Mouse (Mus musculus): ENCODE data around the gene Rhbdd3.
"Not testable (repeated sequence)": the region's sequence is repeated elsewhere in the genome, so short reads cannot be mapped to it uniquely, and the experiment has no call there.

Gene Rhbdd3

DNA sequence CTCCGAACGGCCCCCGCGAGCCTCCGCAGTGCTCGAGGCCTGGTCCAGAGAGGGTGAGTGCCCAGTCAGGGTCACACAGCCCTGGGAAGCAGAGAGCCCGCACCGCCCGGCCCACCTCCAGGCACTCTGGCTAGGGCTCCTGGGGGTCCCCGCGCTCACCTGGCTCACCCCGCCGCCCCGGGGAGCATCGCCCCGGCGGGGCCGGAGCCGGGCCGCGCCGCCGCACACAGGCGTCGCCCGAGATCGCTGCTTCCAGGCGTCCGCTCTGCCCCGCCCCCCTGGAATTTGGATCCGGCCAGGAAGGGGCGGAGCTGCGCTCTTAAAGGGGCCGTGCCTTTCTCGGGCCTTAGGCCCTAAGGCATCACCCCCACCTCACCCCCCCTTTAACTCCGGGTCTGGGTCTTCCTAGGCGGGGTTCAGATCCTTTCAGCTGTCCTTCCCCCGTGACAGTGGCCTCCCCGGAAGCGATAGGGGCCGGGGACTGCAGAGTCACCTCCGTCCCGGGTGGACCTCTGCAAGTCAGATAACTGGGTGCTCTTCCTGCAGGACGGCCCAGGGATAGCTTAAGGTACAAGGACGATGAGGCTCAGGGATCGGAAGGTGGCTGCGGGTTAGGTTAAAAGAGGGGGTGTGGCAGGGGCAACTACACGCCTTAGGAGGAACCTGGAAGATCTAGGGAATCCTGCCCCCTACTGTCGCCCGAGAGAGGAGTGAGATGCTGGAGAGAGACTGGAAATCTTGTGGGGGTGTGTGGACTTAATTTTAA, 33.5 kb upstream of the Rhbdd3 start, which contains the start of gene Gas2l1:
Gene Gas2l1, minus strand, starts transcription at position 272 of the 766 bp plus-strand sequence.
- DNase-seq (ENCODE audit: low read depth), result peak; percentile 76

DNA sequence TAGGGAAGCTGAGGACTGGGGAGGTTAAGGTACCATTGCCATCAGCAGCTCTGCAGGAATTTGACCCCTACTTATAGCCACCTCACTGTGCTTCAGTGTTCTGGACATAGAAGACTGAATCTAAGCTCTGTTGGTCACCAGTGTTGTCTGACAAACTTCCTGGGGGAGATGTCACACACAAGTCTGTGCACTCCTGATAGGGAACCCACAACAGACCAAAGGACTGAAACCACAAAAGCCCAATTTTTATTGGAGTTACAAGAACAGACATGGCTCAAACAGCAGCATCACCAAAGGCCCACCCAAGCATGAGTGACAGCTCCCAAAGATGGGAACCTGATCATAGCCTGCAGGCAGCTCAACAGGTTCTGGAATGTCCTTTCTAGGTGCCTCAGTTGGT, 31.7 kb upstream of the Rhbdd3 start:
- DNase-seq (ENCODE audit: low read depth), result no peak

DNA sequence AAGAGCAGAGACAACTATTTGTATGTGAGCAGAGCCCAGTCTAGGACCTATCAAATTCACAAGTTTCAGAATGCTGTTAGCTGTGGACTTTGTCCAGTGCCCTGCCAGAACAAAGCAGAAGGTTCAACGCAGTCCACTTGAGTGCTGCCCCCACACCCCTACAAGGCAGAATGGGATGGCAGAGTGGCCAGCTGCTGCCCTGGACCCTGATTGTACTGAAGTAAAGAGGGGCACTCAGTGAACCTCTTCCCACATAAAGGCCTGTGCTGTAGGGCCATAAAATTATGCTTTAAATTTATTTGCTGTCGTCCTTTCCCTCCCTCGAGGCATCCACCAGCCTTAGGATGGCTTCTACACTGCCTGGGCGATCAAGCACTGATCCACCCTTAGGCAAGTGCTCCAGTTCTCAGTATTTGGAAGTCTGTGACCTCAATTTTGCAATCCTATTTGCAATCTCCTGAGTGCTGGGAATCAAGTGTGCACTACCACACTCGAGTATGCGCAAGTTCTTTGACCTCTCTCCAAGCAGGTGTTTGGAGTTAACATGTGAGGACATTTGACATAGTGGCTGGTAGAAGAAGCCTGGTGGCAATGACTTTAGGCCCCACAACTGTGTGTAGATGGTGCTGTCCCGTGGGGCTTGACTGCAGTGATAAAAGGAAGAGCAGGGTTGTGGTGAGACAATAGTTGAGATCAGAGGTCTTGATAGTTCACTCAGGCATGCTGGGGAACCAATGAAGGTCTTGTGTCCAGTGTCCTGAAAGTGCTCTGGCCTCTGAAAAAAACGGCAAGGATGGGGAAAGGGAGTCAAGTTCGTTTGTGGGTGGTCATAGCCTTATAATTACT, 30.4 kb upstream of the Rhbdd3 start:
- no peak for DNase-seq (ENCODE audit: low read depth)

DNA sequence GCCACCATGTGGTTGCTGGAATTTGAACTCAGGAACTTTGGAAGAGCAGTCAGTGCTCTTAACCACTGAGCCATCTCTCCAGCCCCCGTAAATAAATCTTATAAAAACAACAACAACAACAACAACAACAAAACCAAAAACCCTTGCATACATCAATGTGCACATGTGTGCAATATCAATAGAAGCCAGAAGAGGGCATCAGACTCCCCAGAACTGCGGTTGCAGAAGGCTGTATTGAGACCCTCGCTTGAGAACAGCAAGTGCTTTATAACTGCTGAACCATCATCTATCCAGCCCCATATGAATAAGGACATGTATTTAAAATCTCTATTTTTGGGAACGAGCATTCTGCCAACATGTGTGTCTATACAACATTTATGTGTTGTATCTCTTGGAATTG, 23.8 kb upstream of the Rhbdd3 start:
- no peak for DNase-seq (ENCODE audit: low read depth)

DNA sequence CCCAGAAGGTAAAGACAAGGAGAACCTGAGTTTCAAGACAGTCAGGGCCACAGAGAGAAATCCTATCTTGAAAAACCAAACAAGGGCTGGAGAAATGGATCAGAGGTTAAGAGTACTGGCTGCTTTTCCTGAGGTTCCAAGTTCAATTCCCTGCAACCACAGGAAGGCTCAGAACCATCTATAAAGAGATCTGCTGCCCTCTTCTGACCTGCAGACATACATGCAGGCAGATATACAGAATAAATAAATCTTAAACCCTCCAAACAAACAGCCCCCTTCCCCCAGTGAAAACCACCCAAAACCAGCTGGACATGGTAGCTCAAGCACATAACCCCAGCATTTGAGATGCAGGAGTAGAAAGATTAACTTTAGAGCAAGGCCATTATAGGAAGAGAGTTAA, 23.0 kb upstream of the Rhbdd3 start:
- no peak for DNase-seq (ENCODE audit: low read depth)

DNA sequence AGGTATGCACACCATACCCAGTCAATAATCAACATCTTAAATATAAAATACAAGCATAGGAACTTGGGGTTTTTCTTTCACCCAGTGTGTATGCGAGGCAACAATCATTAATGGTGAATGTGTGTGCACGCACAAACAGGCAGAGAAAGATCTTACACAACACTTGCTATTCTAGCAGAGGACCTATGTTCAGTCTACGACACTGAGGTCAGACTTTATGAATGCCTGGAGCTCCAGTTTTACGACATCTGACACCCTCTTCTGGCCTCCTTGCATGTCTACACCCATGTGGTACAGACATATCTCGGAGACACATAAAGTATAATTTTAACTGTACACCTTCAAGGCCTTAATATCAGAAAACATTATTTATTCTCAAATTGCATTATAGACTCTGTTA, 21.9 kb upstream of the Rhbdd3 start:
- not testable (repeated sequence) for DNase-seq (ENCODE audit: low read depth)

DNA sequence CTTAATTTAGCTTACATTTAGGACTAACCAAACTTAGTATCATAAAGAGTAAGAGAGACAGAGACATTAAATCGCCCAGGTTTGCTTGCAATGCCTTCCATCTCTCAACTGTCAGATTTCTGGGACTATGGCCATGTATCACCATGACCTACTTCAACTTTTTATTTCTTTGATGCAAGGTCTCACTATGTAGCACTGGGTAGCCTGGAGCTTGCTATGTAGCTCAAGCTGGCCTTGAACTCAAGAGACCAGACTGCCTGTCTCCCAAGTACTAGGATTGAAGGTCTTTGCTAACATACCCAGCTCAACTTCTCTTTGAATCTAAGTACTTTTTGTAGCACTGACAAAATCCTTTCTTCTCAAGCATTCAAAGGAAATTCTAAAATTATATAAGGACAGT, 9.6 kb upstream of the Rhbdd3 start:
- no peak for DNase-seq (ENCODE audit: low read depth)

DNA sequence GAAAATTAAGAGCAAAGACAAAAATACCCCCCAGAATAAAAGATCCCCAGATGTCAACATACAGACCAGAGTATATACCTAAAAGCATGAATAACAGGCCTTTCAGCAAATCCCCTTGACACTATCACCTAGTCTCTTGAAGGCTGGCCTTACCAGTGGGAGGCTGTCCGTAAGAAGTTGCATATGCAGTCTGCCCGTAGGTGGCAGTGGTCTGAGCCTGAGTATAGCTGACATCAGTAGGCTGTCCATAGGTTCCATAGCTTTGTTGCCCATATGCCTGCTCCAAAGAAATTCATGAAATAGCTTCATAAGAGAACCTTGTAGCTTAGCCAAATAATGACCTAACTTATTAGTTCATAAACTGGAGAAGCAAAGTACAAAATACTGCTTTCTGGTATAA, 7.0 kb upstream of the Rhbdd3 start:
- DNase-seq (ENCODE audit: low read depth), result no peak

DNA sequence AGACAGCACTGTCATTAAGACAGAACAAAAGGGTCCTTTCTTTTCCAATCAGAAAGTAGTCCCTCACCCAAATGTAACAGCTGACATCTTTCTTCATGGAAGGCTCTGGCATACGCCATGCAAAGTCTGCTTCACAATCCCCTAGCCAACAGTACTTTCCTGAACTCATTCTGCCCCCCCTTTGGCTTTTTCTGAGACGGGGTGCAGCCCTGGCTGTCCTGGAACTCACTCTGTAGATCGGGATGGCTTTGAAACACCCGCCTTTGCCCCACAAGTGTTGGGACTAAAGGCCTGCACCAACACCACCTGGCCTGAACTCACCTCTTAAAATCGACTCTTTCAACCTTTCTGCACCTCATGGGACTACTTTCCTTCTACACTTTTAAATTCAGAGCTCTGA, 2.8 kb upstream of the Rhbdd3 start:
- no peak for DNase-seq (ENCODE audit: low read depth)

DNA sequence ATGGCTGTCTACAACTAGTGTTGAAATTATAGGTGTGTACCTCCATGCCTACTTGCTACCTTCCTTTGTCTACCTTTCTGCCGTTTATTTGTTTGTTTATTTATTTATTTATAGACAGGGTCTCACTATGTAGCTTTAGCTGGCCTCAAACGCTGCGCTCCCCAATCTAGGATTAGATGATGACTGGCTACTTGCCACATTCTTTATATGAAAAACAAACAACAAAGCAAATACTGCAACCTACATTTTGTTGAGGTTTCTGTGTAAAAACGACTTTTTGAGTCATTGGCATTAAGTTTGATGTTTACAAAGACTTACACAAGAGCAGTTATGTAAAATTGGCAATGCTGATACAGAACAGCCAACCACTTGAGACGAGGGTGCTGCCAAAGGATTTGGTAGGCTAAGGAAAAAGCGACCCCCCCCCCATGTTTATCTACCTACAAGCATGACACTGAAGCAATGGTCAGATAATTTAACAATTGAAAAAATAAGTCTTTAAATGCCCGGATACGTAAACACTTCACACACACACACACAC, 2.2 kb upstream of the Rhbdd3 start:
- no peak for DNase-seq (ENCODE audit: low read depth)

DNA sequence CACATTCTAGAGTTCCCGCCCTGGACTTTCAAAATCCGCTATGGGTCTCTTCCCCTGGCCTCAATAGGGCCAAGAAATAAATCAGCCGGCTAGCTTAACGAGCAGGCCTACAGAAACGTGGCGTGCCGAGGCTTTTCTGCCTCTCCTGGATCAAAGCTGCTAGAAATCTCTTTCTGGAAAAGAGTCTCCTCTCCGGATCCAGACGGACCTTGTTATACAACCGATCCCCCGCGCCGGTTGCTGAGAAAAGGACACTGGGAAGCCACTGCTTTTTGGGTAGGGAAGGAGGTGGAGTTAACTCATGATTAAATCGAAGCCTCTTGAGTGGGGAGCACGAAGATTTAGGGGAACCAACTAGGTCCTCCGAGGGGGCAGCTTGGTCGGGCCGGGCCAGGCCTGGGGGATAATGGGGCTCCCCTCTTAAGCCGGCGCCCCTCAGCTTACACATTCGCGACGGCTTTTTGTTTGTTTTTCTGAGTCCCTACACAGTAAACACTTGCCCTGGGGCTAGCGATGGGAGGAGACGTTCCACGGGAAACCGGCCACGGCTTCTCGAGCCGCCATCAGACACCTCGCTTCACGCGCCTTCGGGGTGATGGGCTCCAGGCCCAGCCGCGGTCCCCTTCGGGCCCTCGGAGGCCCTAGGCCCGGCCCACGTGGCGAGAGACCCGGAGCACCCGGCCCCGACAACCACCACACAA, 541 bp upstream of the Rhbdd3 start:
- no peak for DNase-seq (ENCODE audit: low read depth)

DNA sequence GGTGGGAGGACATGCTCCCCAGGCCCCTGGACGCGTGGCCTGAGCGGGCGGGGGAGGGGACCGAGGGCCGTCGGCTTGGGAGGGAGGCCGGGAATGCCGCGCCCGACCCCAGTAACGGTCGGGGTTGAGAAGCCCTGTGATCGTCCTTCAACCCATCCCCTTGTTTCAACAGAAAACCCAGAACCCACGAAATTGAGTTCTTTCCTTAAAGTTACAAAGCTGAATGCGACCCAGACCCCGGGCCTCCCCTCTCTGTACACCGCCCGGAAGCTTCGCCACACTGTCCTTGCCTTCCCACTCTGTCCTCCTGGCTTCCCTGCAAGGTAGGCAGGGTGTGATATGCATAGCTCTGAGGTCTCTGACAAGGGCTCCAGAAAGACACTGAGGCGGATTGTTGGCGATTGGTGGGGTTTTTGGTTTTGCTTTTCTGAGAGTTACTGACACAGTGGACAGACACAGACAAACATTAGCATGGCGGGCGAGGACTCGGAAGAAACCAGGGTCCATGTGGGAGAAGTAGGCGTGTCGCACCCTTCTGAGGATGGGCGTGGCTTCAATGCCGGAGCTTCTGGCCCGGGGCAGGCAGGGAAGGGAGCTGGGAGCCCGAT, 954 bp downstream of the Rhbdd3 start:
- peak; percentile 82 for DNase-seq (ENCODE audit: low read depth)

DNA sequence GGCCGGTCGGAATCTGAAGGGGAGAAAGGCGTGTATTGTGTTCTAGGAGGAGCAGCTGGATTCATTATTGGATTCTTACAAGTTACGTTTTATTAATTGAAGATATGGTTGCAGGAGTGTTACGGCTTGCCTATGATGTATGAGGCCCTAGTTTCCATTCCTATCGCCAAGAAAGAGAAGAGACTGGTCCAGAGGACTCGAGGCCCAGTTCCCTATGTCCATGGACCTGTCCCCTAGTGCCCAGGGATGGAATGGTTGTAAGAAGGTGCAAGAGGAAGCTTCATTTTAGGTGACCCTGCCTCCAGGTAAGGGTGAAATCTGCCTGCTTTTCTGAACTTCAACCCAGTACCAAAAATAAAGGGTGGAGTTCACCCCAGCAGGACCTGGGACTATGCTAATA, 1.6 kb downstream of the Rhbdd3 start:
- no peak for DNase-seq (ENCODE audit: low read depth)

DNA sequence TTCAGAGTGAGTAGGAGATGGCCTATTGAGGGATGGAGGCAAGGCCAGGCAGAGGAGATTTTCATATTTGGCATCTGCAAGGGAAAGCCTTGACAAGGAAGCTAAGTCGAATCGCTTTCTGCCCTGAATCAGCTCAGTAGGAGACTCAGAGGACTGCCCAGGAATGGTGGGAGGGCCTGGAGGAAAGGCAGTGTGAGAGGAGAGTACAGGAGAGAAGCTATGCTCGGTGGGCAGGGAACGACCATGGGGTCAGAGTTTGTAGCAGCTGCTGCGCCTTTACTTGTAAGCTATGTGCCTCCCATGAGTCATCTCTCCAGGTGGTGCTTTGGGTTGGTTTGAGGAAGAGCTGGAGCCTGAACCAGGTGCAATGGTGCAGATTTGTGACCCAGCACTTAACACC, 2.1 kb downstream of the Rhbdd3 start:
- DNase-seq (ENCODE audit: low read depth), result no peak

DNA sequence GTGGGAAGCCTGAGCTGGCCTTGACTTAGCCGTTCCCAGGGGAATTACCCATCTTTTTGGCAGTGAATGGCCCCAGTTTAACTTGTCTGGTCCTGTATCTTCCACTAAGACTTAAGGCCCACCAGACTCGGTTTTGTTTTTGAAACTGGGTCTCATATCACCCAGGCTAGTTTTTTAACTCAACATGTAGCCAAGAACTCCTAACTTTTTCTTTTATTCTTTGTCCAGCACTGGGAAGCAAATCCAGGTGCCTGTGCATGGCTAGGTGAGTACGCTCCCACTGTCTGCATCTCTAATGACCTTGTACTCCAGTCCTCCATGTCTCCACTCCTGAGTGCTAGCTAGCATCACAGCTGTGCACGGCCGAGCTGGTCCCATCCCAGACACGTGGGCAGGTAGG, 2.9 kb downstream of the Rhbdd3 start:
- DNase-seq (ENCODE audit: low read depth), result no peak

DNA sequence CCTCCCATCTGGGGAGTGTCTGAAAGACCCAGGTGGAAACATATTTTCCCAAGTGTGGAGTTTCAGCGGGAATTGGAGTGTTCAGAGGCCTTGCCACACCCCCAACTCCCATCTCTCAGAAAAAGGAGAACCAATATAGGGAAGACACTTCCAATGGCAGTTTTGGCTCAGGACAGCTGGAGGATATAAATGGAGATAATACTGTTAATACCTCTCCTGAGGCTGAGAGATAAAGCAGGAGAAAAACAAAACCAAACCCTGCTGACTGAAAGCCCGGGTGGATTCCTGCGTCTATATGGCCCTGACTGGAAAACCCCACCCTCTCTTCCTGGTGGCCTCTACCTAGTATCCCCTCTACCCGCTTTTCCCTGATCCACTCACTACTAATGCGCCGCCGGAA, 3.7 kb downstream of the Rhbdd3 start:
- no peak for DNase-seq (ENCODE audit: low read depth)

DNA sequence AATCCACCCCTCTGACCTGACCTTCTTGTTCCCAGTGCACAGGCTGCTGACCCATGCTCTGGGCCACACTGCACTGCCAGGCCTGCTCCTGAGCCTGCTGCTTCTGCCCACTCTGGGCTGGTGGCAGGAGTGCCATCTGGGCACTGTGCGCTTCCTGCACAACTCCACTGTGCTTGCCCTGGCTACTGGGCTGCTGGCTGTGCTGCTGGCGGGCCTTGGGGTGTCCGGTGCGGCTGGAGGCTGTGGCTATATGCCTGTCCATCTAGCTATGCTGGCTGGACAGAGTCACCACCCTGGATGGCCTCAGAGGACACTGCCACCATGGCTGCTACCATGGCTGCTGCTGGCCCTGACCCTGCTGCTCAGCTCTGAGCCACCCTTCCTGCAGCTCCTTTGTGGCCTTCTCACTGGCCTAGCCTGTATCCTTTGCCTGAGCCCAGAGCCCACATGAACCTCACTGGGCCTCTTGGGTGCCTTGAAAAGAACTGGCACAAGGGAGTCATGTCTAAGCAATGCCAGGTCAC, 5.3 kb downstream of the Rhbdd3 start:
- DNase-seq (ENCODE audit: low read depth), result no peak

DNA sequence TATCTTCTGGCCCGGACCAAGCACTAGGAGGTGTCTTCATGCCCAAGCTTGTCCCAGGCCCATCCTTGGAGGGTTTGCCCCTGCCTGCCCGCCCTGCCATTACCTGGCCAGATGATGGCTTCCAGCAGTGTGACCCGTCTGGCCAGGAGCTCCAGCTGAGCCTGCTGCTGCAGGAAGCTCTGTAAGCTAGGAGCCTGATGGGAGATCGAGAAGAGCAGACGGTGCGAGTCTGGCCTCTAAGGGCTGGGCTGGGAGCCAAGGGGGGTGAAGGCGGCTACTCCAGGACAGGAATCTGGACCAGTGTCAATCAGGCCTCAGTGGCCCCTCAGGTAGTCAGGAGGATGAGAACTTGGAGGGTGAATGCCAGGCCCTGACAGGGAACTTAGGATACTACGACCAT, 10.7 kb downstream of the Rhbdd3 start:
- DNase-seq (ENCODE audit: low read depth), result no peak

DNA sequence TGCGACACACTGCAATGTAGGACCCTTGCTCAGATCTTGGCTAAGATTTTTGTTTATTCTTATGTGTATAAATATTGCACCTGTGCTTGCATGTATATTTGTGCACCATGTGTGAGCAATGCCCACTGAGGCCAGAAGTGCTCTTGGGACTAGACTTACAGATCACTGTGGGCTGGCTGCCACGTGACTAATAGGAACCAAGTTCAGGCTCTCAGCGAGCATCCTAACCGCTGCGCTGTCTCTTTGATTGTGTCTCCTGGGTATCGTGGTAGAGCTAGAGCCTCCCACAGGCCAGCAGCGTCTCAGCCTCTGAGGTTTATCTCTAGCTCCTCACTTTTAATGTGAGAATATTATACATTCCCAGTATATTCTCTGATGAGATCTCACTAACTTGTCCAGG, 14.9 kb downstream of the Rhbdd3 start:
- DNase-seq (ENCODE audit: low read depth), result no peak

DNA sequence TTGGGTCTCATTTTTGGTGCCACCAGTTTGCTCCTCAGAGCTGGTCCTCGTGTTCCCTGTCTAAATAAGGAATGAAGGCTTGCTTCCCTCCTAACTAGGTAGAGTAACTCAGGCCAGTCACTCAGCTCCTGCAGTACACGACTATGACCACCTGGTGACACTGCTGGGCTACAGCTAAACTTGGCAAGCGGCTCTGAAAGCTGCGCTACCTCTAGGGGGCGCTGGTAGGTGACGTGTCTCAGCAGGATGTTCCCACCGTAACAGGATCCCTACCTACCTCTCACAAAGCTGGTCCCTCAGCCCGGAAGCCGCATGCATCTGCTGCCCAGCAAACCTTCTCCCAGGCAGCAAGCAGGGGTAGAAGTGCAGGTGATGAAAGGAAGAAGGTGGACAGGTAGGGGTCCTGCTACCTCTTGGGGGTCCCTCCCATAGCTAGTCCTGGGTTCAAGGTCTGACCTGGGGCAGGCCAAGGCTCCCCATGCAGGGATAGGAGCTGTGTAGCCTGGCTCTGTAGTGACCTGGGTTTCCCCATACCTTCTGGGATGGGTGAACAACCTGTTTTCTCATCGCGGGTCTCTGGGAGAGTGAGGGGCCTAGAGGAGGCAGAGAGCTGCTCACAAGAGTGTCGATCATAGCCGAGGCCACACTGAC, 16.3 kb downstream of the Rhbdd3 start:
- DNase-seq (ENCODE audit: low read depth), result peak; percentile 93

DNA sequence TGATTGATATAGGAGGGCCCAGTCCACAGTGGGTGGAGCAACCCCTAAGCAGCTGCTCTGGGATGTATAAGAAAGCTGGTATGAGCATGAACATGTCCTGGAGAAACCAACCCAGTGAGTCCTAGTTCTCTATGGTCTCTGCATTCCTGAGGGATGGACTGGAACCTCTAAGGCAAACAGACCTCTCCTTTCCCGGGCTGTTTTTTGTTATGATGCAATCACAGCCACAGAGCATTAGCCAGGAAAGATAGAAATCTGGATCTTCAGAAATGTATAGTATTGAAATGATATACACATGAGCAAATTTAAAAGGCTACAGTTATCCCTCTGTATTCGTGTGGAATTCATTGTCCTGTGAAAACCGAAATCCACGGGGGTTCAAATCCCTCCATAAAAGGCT, 27.0 kb downstream of the Rhbdd3 start:
- no peak for DNase-seq (ENCODE audit: low read depth)

Measured in c-Kit-positive CD71-negative TER-119-negative erythroid progenitor cells, embryonic 14.5 days (primary cell).